ENCODE assay signal across 8 mouse cellular contexts in genomic region chr5:35981976-35982375, GRCm38 (mm10).
DNase-seq lines count a peak whose midpoint lies in the region; ATAC-seq and TF ChIP-seq lines count a peak whose summit lies in the region.

No protein-coding gene starts in this region.

- H3K9me3 ChIP-seq in heart, embryonic 10.5 days = no peaks in the 10 kb centered on the region
- H3K9me3 ChIP-seq in heart, embryonic 11.5 days (replicated peaks; ENCODE audit: control insufficient read depth, low read length) = no peaks in the 10 kb centered on the region
- H3K9me3 ChIP-seq in forebrain, postnatal 0 days (ENCODE audit: low read length) = no peaks in the 10 kb centered on the region
- no peaks in the 10 kb centered on the region for H3K9me3 ChIP-seq in intestine, embryonic 16.5 days (ENCODE audit: control insufficient read depth, low read length)
- H3K9me3 ChIP-seq in limb, embryonic 14.5 days (ENCODE audit: control insufficient read depth, low read length) = no peaks in the 10 kb centered on the region
- no peaks in the 10 kb centered on the region for H3K9me3 ChIP-seq in neural tube, embryonic 11.5 days (ENCODE audit: control insufficient read depth, low read length)
- H3K9me3 ChIP-seq in stomach, postnatal 0 days (ENCODE audit: control insufficient read depth, low read length) = no peaks in the 10 kb centered on the region

- peaks cover 32% of the 10 kb centered on the region for H3K4me1 ChIP-seq in heart, embryonic 10.5 days
- H3K4me1 ChIP-seq in heart, embryonic 11.5 days (ENCODE audit: control insufficient read depth, insufficient read depth, low read length) = peaks cover 11% of the 10 kb centered on the region
- no peaks in the 10 kb centered on the region for H3K4me1 ChIP-seq in forebrain, postnatal 0 days (ENCODE audit: insufficient read depth)
- no peaks in the 10 kb centered on the region for H3K4me1 ChIP-seq in intestine, embryonic 16.5 days (ENCODE audit: control insufficient read depth, insufficient read depth, low read length)
- H3K4me1 ChIP-seq in limb, embryonic 14.5 days (ENCODE audit: control insufficient read depth, insufficient read depth, low read length) = peaks cover 3% of the 10 kb centered on the region; the same call in 1 of the 2 replicates
- H3K4me1 ChIP-seq in neural tube, embryonic 11.5 days (ENCODE audit: control insufficient read depth, insufficient read depth, low read length) = no peaks in the 10 kb centered on the region
- no peaks in the 10 kb centered on the region for H3K4me1 ChIP-seq in stomach, postnatal 0 days (replicated peaks; ENCODE audit: control insufficient read depth, insufficient read depth)

- peak; percentile 98 for TF ChIP-seq CTCF in forebrain, postnatal 0 days (IDR thresholded peaks at IDR 0.05; ENCODE audit: low read depth)
- TF ChIP-seq CTCF in stomach, postnatal 0 days (IDR thresholded peaks at IDR 0.05; ENCODE audit: low read depth) = peak; percentile 97

- H3K4me3 ChIP-seq in heart, embryonic 10.5 days = no peak overlapping the region
- no peak overlapping the region for H3K4me3 ChIP-seq in heart, embryonic 11.5 days (ENCODE audit: low read depth, low read length)
- no peak overlapping the region for H3K4me3 ChIP-seq in forebrain, postnatal 0 days (ENCODE audit: low read depth, low read length)
- H3K4me3 ChIP-seq in intestine, embryonic 16.5 days (ENCODE audit: low read length) = no peak overlapping the region
- H3K4me3 ChIP-seq in limb, embryonic 14.5 days (replicated peaks; ENCODE audit: low read length) = no peak overlapping the region
- H3K4me3 ChIP-seq in neural tube, embryonic 11.5 days (ENCODE audit: low read depth, low read length) = no peak overlapping the region
- H3K4me3 ChIP-seq in stomach, postnatal 0 days (ENCODE audit: low read depth, low read length) = no peak overlapping the region

- H3K4me2 ChIP-seq in heart, embryonic 11.5 days = no peak overlapping the region
- H3K4me2 ChIP-seq in forebrain, postnatal 0 days (ENCODE audit: low read depth) = no peak overlapping the region
- H3K4me2 ChIP-seq in intestine, embryonic 16.5 days (ENCODE audit: low read depth, low read length) = no peak overlapping the region
- H3K4me2 ChIP-seq in limb, embryonic 14.5 days (replicated peaks; ENCODE audit: low read depth, low read length, severe bottlenecking) = no peak overlapping the region
- no peak overlapping the region for H3K4me2 ChIP-seq in neural tube, embryonic 11.5 days (ENCODE audit: low read depth)
- H3K4me2 ChIP-seq in stomach, postnatal 0 days (replicated peaks; ENCODE audit: low read depth) = no peak overlapping the region

- peaks cover 68% of the 10 kb centered on the region for H3K36me3 ChIP-seq in heart, embryonic 10.5 days
- peaks cover 23% of the 10 kb centered on the region for H3K36me3 ChIP-seq in heart, embryonic 11.5 days (ENCODE audit: control insufficient read depth, insufficient read depth, low read length)
- H3K36me3 ChIP-seq in forebrain, postnatal 0 days (ENCODE audit: insufficient read depth) = peaks cover 42% of the 10 kb centered on the region
- peaks cover 4% of the 10 kb centered on the region; the same call in 1 of the 2 replicates for H3K36me3 ChIP-seq in intestine, embryonic 16.5 days (ENCODE audit: control insufficient read depth, insufficient read depth, low read length)
- peaks cover 59% of the 10 kb centered on the region for H3K36me3 ChIP-seq in limb, embryonic 14.5 days (ENCODE audit: control insufficient read depth, insufficient read depth, low read length)
- peaks cover 11% of the 10 kb centered on the region for H3K36me3 ChIP-seq in neural tube, embryonic 11.5 days (ENCODE audit: control insufficient read depth, insufficient read depth, low read length)
- H3K36me3 ChIP-seq in stomach, postnatal 0 days (ENCODE audit: control insufficient read depth, insufficient read depth, low read length) = peaks cover 11% of the 10 kb centered on the region

- no peak overlapping the region for H3K27ac ChIP-seq in heart, embryonic 10.5 days
- no peak overlapping the region for H3K27ac ChIP-seq in heart, embryonic 11.5 days (ENCODE audit: low read depth, low read length)
- no peak overlapping the region for H3K27ac ChIP-seq in forebrain, postnatal 0 days (ENCODE audit: low read depth, low read length)
- no peak overlapping the region for H3K27ac ChIP-seq in intestine, embryonic 16.5 days (ENCODE audit: low read length)
- no peak overlapping the region for H3K27ac ChIP-seq in limb, embryonic 14.5 days (replicated peaks; ENCODE audit: low read depth, low read length)
- no peak overlapping the region for H3K27ac ChIP-seq in neural tube, embryonic 11.5 days (ENCODE audit: low read depth, low read length)
- no peak overlapping the region for H3K27ac ChIP-seq in stomach, postnatal 0 days (replicated peaks)

- TF ChIP-seq EP300 in stomach, postnatal 0 days (optimal IDR thresholded peaks at IDR 0.05) = no peak

- no peak for TF ChIP-seq POLR2A in limb, embryonic 14.5 days (IDR thresholded peaks at IDR 0.05; ENCODE audit: borderline replicate concordance, extremely low read depth, insufficient read depth, insufficient read length)

- H3K9ac ChIP-seq in heart, embryonic 11.5 days (ENCODE audit: low read depth, low read length) = no peak overlapping the region
- no peak overlapping the region for H3K9ac ChIP-seq in forebrain, postnatal 0 days
- no peak overlapping the region for H3K9ac ChIP-seq in intestine, embryonic 16.5 days (ENCODE audit: low read depth, low read length)
- H3K9ac ChIP-seq in limb, embryonic 14.5 days (ENCODE audit: low read depth, low read length, severe bottlenecking) = no peak overlapping the region
- H3K9ac ChIP-seq in neural tube, embryonic 11.5 days (ENCODE audit: low read length) = no peak overlapping the region
- H3K9ac ChIP-seq in stomach, postnatal 0 days (ENCODE audit: low read length) = no peak overlapping the region

- 44% methylated on average over 4 of the region's 4 CpGs for WGBS in heart, embryonic 10.5 days
- WGBS in heart, embryonic 11.5 days (ENCODE audit: insufficient replicate concordance) = 44% methylated on average over 4 of the region's 4 CpGs
- 39% methylated on average over 4 of the region's 4 CpGs for WGBS in forebrain, postnatal 0 days
- 38% methylated on average over 4 of the region's 4 CpGs for WGBS in intestine, embryonic 16.5 days
- WGBS in limb, embryonic 14.5 days = 44% methylated on average over 4 of the region's 4 CpGs
- WGBS in neural tube, embryonic 11.5 days = 45% methylated on average over 4 of the region's 4 CpGs
- 49% methylated on average over 4 of the region's 4 CpGs for WGBS in stomach, postnatal 0 days

- no peaks in the 10 kb centered on the region for H3K27me3 ChIP-seq in heart, embryonic 10.5 days (ENCODE audit: insufficient read depth, poor library complexity, severe bottlenecking)
- no peaks in the 10 kb centered on the region for H3K27me3 ChIP-seq in heart, embryonic 11.5 days (ENCODE audit: control insufficient read depth, insufficient read depth, low read length)
- H3K27me3 ChIP-seq in forebrain, postnatal 0 days (ENCODE audit: insufficient read depth, low read length) = no peaks in the 10 kb centered on the region
- H3K27me3 ChIP-seq in intestine, embryonic 16.5 days (replicated peaks; ENCODE audit: control insufficient read depth, insufficient read depth, low read length) = no peaks in the 10 kb centered on the region
- no peaks in the 10 kb centered on the region for H3K27me3 ChIP-seq in limb, embryonic 14.5 days (ENCODE audit: control insufficient read depth, insufficient read depth, low read length)
- no peaks in the 10 kb centered on the region for H3K27me3 ChIP-seq in neural tube, embryonic 11.5 days (ENCODE audit: control insufficient read depth, insufficient read depth, low read length)
- H3K27me3 ChIP-seq in stomach, postnatal 0 days (ENCODE audit: control insufficient read depth, insufficient read depth, low read length) = no peaks in the 10 kb centered on the region

- DNase-seq in heart, embryonic 10.5 days (ENCODE audit: low spot score) = peak; percentile 84
- peak; percentile 37 for DNase-seq in cerebellum, adult 11-12 months
- peak; percentile 91 for DNase-seq in forebrain, postnatal 0 days
- DNase-seq in limb, embryonic 14.5 days (ENCODE audit: low spot score) = peak; percentile 69
- peak; percentile 84 for DNase-seq in neural tube, embryonic 11.5 days (ENCODE audit: low spot score)
- DNase-seq in stomach, postnatal 0 days (ENCODE audit: low spot score) = peak; percentile 79

- no peak for ATAC-seq in heart, embryonic 11.5 days (replicated peaks; ENCODE audit: insufficient number of reproducible peaks, low FRiP score, low TSS enrichment)
- peak; percentile 84 for ATAC-seq in forebrain, postnatal 0 days
- peak; percentile 58; the same call in 1 of the 2 replicates for ATAC-seq in intestine, embryonic 16.5 days
- no peak for ATAC-seq in limb, embryonic 14.5 days (ENCODE audit: low FRiP score, low read depth)
- no peak for ATAC-seq in neural tube, embryonic 11.5 days (ENCODE audit: insufficient read depth, low FRiP score, low TSS enrichment)
- no peak; the same call in 1 of the 2 replicates for ATAC-seq in stomach, postnatal 0 days (ENCODE audit: low FRiP score, low TSS enrichment)

Comparison
In these comparisons a context has a peak if more than half of its experiments do, and no peak if none do; other contexts are left out.
1. DNase-seq: peak in every context shown above with its lines; median percentile 91 in forebrain, postnatal 0 days; 84 in heart, embryonic 10.5 days; 84 in neural tube, embryonic 11.5 days; 79 in stomach, postnatal 0 days; 69 in limb, embryonic 14.5 days; 37 in cerebellum, adult 11-12 months.
2. ATAC-seq: peak in forebrain, postnatal 0 days (single experiment) and intestine, embryonic 16.5 days (single experiment); none in heart, embryonic 11.5 days (single experiment), limb, embryonic 14.5 days (single experiment), neural tube, embryonic 11.5 days (single experiment) and stomach, postnatal 0 days (single experiment).